Mouse (Mus musculus) ES-Bruce4 (cell line): ENCODE measurements at regions not wholly inside any gene's neighbourhood (a gene's known extent, or its start where the extent isn't known, plus 50 kb on each side); places are given as distances from the start of the nearest gene placed in this dataset.
"Not testable (repeated sequence)": the region's sequence is repeated elsewhere in the genome, so short reads cannot be mapped to it uniquely, and the experiment has no call there.

ENCODE experiments used
- H3K27ac ChIP-seq: 2 replicates; pipeline ENCODE4 v1.5.1; 2012; ENCODE audit warnings: low read length, inconsistent platforms; ENCODE audit not compliant: insufficient read depth
- H3K27me3 ChIP-seq: 2 replicates; pipeline ENCODE4 v1.6.1; 2012; ENCODE audit warnings: mild to moderate bottlenecking, low read length, inconsistent platforms; ENCODE audit not compliant: control insufficient read depth, poor library complexity, insufficient read depth, severe bottlenecking
- H3K36me3 ChIP-seq: 2 replicates; pipeline ENCODE4 v1.6.1; 2012; ENCODE audit warnings: inconsistent platforms, mild to moderate bottlenecking, low read length, moderate library complexity; ENCODE audit not compliant: control insufficient read depth, poor library complexity, insufficient read depth, severe bottlenecking
- H3K4me1 ChIP-seq: one replicate; pipeline ENCODE4 v1.8.1; 2011; ENCODE audit warnings: low read length; ENCODE audit not compliant: control insufficient read depth, insufficient read depth
- H3K4me3 ChIP-seq: 2 replicates; pipeline ENCODE4 v1.5.1; 2011; ENCODE audit warnings: low read depth, mild to moderate bottlenecking, low read length
- H3K9ac ChIP-seq: 2 replicates; pipeline ENCODE4 v1.6.1; 2012; ENCODE audit warnings: low read depth, mild to moderate bottlenecking, inconsistent platforms; ENCODE audit not compliant: poor library complexity, severe bottlenecking
- H3K9me3 ChIP-seq: replicated peaks from 2 replicates; pipeline ENCODE4 v1.6.1; 2012; ENCODE audit warnings: mild to moderate bottlenecking, low read length, inconsistent platforms; ENCODE audit not compliant: control insufficient read depth, poor library complexity, insufficient read depth, severe bottlenecking
- CTCF ChIP-seq: IDR thresholded peaks from one replicate; pipeline ENCODE4 v1.8.1; 2011; ENCODE audit warnings: low read depth, low read length
- EP300 ChIP-seq: IDR thresholded peaks from 2 replicates; pipeline ENCODE4 v1.6.1; 2011; ENCODE audit warnings: low read depth, low read length; ENCODE audit not compliant: insufficient read depth
- POLR2A ChIP-seq: IDR thresholded peaks from one replicate; pipeline ENCODE4 v1.8.1; 2011; ENCODE audit warnings: low read length; ENCODE audit not compliant: insufficient read depth

GRCm38 (mm10) chr6:143464907-143465537, 298.0 kb downstream of the Etnk1 start:
- no peaks in the 10 kb centered on the region for H3K36me3 ChIP-seq
- H3K27ac ChIP-seq = no peak overlapping the region
- H3K4me1 ChIP-seq = no peaks in the 10 kb centered on the region
- no peaks in the 10 kb centered on the region for H3K9me3 ChIP-seq
- no peak overlapping the region for H3K4me3 ChIP-seq
- no peak overlapping the region for H3K9ac ChIP-seq
- peaks cover 4% of the 10 kb centered on the region; the same call in 1 of the 2 replicates for H3K27me3 ChIP-seq
- TF ChIP-seq CTCF (peak; percentile 55), EP300 (no peak)

- H3K9ac ChIP-seq, H3K36me3 ChIP-seq, H3K27ac ChIP-seq, H3K4me1 ChIP-seq, H3K4me3 ChIP-seq, H3K9me3 ChIP-seq, H3K27me3 ChIP-seq: not testable (repeated sequence)
These were observed 305.7 kb downstream of the Etnk1 start for GRCm38 (mm10) chr6:143472676-143473075.

DNA sequence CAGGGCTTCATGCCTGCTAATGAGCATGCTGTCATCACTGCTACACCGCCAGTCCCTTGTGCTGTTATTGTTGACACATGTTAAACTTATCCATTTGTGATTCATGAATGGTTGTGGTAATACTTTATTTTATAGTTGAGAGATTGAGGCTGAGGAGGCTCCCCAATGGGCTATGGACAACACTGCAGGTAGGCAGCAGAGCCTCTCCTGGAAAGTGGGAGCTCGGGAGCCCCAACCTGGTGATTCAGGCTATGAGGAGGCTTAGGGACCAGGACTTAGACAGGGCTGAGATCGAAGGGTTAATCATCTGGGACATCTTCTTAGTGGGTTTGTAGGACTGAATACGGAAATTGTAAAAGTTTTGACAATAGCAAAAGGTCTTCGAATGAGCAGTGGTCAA, 307.4 kb downstream of the Etnk1 start:
- no peaks in the 10 kb centered on the region for H3K27me3 ChIP-seq
- H3K4me1 ChIP-seq = no peaks in the 10 kb centered on the region
- no peak overlapping the region for H3K4me3 ChIP-seq
- H3K27ac ChIP-seq = no peak overlapping the region
- no peaks in the 10 kb centered on the region for H3K9me3 ChIP-seq
- no peaks in the 10 kb centered on the region for H3K36me3 ChIP-seq
- no peak overlapping the region for H3K9ac ChIP-seq
- TF ChIP-seq CTCF (no peak), EP300 (no peak), POLR2A (no peak)

DNA sequence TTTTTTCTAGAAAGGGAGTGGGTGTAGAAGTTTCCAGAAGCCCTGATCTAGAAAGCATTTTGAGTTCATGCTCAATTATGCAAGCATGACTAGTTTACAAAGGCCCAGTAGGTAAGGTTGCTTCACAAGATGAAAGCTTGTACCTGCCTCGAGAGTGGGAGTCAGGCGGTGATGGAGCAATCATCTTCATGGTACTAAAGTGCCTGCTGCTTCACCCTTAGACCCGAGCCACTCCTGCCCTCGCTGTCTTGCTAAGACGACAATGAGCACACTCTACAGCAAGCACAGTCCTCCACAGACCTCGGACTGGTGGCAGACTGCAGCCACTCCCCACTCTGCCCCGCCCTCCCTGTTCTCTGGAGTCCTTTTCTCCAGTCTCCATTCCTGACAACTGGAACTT, 308.3 kb downstream of the Etnk1 start:
- Histone ChIP-seq H3K27me3 (no peaks in the 10 kb centered on the region), H3K4me3 (no peak overlapping the region), H3K9ac (no peak overlapping the region), H3K9me3 (no peaks in the 10 kb centered on the region), H3K27ac (no peak overlapping the region), H3K4me1 (no peaks in the 10 kb centered on the region), H3K36me3 (no peaks in the 10 kb centered on the region)
- no peak for TF ChIP-seq EP300

- no peaks in the 10 kb centered on the region for H3K9me3 ChIP-seq
- H3K27me3 ChIP-seq = no peaks in the 10 kb centered on the region
- TF ChIP-seq POLR2A (no peak), CTCF (no peak), EP300 (no peak)
- no peak overlapping the region for H3K4me3 ChIP-seq
- no peak overlapping the region for H3K9ac ChIP-seq
- H3K27ac ChIP-seq = no peak overlapping the region
- no peaks in the 10 kb centered on the region for H3K36me3 ChIP-seq
- no peaks in the 10 kb centered on the region for H3K4me1 ChIP-seq
These were observed 310.4 kb downstream of the Etnk1 start for GRCm38 (mm10) chr6:143477396-143477795.

- Histone ChIP-seq H3K4me1 (no peaks in the 10 kb centered on the region), H3K4me3 (no peak overlapping the region), H3K27me3 (no peaks in the 10 kb centered on the region), H3K9me3 (no peaks in the 10 kb centered on the region), H3K9ac (no peak overlapping the region), H3K36me3 (no peaks in the 10 kb centered on the region), H3K27ac (no peak overlapping the region)
- TF ChIP-seq EP300 = no peak
- no peak for TF ChIP-seq CTCF
- TF ChIP-seq POLR2A = no peak
These were observed 312.2 kb downstream of the Etnk1 start for GRCm38 (mm10) chr6:143479239-143479638.
